Mouse (Mus musculus) stomach, postnatal 0 days (tissue): ENCODE measurements around the gene Slit1.

Experiments used
- CTCF ChIP-seq: IDR thresholded peaks from 2 replicates; pipeline ENCODE4 v1.5.1; 2016; ENCODE audit warnings: antibody characterized with exemption, low read depth, mild to moderate bottlenecking, moderate library complexity
- EP300 ChIP-seq: optimal IDR thresholded peaks from 2 replicates; pipeline ENCODE3; 2016; ENCODE audit warnings: antibody characterized with exemption

- no peak for TF ChIP-seq CTCF
- no peak for TF ChIP-seq EP300
Measured at GRCm38 (mm10) chr19:41716233-41717218, 26.9 kb downstream of the Slit1 start.
